Mouse (Mus musculus) layer of hippocampus, postnatal 25 days (tissue): ENCODE measurements around the gene Fam178b. TPM values are rescaled to one million over a fixed set of nuclear protein-coding genes. Genes with fewer than 3 reads are reported as not detected.

ENCODE experiments used
- DNase-seq, 2 experiments: peaks; one replicate each; pipeline ENCODE4 v3.0.0; 2022; ENCODE audit warnings: mixed read lengths in 2 of 2, low spot score in 1 of 2; ENCODE audit errors: extremely low spot score in 1 of 2
- total RNA-seq, 2 experiments: library from RNA; stranded (reverse); gene quantifications; 2 replicates each; pipeline ENCODE4 v1.2.3; 2021

Gene Fam178b
- total RNA-seq, 2 experiments from 2014 or later, result 0.34 TPM; not detected in 1

DNA sequence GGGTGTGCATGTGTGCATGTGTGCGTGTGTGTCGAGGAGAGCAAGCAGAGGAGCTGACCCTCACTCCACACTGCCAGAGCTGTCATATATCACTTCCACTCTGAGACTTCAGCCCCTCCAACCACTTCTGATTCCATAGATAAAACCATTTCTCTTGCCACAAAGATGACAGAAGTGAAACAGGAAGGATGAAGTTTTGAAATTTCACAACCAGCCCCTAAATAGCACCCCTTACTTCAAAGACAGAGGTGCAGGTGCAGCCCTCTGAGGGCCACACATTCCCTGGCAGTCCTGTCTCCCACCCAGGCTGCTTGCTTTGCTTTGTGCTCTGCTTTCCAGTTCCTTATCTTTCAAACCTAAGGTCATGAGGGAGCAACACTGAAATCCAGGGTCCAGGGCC lies 91.6 kb downstream of the Fam178b start:
- DNase-seq, result no peak

DNA sequence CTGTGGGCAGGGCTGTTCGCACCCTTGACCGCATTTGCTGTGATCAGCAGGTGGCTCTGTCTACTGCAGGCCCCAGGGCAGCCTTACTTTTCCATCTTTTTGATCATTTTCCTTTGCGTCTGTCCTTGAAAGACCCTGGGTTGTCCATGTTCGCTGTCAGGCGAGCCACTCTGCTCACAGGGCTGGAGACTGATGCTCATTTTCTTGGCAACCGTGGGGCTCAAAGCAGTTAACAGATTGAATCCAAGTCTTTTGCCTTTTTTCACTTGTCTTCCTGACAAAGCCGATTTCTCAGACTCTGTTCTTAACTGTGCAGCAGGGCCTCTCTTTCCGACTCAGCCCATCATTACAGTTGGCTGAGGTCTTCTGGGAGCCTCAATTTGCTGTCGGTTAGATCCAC lies 92.3 kb downstream of the Fam178b start:
- no peak for DNase-seq

DNA sequence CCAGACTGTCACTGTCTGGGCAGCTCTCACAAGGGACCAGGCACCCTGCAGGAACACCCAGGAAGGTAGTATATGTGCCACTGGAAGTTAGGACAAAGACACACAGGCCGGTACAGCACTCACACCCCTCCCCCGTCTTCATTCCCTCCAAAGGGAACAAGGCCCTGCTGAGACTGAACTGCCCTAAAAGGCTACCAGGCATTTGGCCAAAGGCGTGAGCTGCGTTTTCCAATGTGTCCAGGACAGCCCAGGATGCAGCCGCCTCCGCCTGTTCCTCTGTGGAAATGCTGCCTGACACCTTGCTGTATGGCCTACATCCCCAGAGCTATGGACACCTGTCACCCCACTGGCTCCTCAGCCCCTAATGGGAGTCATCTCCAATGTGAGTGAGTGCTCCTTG lies 93.5 kb downstream of the Fam178b start:
- DNase-seq, result no peak

DNA sequence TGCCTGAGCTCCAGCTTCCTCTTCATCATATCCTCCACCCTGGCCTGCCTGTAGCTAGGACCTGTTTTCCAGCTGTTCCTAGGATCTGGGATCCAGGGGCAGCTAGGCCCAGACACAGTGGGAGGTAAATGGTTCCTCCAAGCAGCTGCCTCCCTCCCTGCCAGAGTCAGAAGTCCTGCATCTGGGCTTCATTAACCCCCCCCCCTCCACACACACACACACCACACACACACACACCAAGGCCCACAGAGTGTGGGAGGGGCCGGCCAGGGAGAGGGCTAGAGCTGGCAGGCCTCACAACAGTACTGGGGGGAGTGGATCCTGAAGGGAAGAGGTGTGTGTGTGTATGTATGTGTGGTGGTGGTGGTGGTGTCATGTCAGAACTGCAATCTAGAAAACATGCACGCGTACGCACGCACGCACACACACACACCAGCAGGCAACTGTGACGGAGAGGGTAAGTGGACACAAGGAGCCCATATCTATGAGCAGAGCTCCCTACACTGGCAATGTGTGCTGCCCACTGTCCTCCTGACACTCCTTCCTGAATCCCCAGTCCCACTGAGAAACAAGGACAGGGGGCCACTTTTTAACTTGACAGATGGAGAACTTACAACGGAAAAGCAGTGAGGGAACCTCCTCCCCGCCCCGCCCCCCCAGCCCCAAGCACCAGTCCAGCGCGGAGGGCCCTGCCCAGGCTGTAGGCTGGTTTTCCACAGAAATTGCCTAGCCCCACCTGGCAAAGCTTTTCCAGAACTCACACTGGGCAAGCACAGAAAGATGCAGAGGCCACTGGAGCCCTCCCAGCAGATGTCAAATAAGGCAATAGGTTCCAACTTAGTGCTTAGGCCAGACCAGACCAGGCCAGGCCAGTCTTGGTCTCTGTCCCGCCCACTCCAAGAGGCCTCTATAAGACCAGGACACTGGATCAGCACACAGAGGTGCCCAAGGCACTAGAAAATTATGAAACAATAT lies 94.2 kb downstream of the Fam178b start:
- no peak for DNase-seq

DNA sequence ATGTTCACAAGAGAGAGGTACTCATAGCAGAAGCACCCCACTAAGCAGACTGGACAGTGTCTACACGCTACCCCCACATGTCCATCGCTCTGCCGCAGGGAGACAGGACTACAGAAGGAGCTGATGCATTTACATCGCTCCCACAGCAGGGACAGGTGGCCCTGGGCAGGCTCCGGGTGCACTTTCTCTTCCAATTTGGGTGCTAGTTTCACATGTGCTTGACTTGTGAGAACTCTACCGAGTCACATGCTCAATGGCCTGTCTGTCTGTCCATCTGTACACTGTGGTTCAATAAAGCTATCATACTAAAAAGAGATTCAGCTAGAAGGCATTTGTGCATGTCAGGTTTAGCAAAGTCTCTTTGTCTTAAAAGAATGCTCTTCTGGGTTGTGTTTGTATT lies 95.1 kb downstream of the Fam178b start:
- DNase-seq, result no peak

DNA sequence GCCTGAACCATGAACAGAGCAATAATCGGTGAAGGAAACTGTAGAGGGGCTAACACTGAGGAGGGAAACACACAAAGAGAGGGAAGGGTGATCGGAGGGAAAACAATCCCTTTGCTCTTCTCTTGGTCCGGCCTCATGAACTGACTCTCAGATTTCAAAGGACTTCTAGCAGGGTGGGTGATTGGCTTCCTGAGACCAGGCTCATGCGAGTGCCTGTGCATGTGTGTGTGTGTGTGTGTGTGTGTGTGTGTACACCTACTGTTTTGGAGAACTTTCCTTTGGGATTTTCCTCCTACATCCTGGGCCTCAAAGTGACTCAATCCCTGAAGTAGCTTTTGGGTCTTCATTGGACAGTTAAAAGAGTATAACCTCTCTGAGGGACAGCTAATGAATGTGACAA lies 96.7 kb downstream of the Fam178b start:
- DNase-seq, result no peak

DNA sequence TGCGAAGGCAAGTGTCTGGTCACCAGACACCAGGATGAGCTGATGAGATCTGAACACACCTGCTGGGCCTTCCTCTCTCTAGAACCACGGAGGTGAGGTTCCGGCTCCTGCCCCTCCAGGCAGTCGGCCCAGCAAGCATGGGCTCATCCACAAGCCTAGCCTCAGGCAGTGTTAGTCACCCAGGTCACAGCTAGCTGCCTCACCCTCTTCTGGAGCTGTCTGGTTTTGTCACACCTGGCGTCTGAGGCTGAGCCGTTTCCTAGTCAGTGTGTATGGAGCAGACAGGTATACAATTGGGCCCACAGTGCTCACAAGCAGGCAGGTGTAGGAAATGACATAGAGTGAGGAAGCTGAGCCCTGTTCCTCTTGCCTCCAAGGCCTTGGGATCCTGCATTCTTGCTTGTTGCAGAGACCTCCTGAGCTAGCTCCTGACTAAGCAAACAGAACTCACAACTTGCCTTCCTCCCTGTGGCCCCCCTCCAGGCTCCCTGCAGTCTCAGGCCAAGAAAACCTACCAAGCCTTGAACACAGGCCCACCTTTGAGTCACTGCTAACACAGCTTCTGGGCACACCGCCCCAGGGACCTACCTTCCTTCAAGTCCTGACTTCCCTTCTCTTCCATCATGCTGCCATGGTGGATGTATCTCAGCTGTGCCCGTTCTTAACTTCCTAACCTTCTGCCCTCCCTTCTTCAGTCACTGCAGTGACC lies 99.4 kb downstream of the Fam178b start:
- no peak for DNase-seq

DNA sequence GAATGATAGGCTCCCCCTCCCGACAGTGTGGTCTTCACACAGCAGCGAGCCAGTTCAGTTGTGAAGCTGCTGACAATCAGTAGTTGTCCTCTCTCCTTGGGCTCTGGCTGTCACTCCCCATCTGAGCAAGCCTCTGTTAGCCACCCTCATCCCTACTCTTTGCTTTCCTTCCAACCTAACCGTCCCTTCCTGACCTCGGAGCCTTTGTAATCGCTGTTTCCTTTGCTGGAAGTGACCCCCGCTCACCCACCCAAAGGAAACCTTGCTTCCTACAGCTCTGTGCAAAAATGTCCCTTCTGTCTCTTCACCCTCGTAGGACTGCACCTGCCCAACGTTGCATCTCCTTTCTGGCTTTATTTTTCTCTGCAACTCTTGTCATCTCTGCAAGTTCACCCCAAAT lies 100.8 kb downstream of the Fam178b start:
- no peak for DNase-seq

DNA sequence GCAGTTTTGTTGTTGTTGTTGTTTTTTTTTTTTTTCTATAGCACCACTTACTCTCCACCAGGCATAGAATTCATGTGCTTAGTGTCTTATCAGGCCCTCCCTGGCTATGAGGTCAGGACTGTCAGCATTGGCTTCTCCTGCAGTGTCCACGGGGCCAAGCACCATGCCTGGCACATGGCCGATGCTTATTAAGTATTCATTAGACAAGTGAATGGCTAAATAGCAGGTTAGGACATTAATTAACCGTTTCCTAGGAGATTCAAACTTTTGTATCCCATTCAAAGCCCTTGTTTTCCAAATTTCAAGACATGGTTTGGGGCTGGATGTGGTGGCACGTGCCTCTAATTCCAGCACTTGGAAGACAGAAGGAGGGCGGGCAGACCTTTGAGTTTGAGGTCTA lies 101.7 kb downstream of the Fam178b start:
- no peak for DNase-seq

DNA sequence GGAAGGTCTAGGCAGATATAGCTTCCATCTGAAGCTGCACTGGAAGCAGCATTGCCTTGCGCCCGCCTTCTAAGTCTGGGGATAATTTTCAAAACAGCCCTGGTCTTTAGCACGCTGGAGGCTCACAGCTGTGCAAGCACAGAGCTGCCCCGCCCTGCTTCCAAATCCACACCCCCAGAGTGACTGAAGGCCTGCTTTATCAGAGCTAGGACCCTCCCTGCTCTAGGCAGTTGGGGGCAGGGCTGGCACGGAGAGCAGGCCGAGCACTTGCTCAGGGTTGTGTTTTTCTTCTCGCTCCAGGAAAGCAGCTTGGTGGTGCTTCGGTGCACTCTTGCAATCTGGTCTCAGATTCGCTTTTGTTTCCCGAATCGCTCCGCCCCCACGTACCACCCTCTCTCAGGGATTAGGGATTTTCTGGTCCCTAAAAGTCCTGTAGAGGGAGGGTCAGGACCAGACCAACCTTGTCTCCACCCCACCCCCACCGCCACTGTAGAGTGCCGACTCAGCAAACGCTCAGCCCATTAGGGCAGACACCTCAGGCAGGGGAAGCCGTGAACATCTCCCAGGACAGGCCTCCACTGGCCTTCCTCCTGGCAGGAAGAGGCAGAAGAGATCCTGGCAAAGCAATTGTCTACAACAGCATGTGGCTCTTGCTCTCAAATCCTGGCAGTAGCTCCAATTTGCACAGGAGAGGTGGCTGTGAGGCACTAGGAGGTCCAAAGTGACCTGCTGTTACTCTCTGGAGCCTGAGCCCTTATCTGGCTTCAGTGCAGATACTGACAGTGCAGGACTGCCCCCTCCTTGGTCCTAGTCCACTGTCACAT lies 102.4 kb downstream of the Fam178b start:
- peak; percentile 36 to 39 for DNase-seq

DNA sequence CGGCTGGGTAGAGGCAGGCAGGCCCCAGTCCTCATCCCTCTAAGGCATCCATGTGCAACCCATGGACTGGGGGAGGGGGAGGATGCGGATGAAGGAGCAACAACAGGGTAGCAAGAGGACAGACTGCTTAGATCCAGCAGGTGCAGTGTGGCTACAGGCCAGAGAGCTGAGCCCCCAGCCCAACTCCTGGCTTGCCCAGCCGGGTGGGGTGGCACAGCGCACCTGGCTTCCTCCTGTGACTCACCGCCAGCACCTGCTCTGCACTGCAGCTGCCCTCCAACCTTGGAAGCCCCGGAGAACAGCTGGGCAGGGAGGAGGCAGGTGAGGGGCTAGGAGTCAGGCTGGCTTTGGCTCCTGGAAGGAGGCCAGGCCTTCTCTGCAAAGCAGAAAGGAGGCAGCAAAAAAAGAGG lies 103.0 kb downstream of the Fam178b start:
- DNase-seq, result no peak

DNA sequence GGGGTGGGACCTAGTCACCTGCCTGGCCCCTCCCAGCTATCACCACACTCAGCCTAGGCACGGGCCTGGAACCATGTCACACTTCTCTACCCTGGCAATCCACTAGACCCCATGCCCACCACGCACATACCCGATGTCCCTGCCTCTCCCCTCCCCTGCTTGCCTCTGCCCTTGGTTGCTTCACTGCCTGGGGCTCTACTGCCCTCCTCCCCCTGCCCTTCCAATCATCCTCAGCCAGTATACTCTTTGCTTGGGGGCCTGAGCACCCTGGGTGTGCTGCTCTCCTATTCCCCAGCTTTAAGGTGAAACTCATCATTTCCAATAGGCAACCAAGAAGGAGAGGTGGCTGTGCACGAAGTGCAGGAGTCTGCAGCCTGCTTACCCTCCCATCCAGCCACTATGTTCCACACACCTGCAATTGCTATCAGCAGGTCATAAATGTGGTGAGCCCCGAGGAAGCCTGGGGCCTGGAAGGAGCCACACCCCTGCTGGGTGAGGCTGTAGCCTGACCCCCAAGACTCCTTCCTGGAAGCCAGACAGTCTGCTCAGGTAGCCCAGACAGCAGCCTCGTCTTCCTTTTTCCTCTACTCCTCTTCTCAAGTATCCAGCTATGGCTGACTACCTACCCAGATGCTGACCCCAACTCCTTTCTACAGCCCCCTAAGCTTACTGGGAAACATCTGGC lies 105.8 kb downstream of the Fam178b start:
- DNase-seq, result no peak

DNA sequence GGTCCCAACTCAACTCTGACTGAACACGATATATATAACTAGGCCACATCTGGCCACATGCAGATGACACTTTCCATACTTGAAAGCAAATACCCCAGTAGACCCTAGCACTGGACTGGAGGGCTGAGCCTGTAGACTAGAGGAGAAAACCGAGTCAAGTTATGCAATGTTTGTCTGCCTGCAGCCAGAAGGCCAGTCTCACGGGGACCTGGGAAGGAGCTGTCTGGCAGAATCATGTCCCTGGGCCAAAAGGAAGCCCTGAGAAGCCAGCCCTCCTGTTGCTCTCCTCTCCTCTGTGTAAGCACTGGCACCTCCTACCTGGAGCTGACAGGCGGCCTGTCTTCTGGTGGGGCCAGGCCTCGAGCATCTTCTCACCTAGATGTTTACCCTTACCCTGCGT lies 107.6 kb downstream of the Fam178b start:
- DNase-seq, result no peak

DNA sequence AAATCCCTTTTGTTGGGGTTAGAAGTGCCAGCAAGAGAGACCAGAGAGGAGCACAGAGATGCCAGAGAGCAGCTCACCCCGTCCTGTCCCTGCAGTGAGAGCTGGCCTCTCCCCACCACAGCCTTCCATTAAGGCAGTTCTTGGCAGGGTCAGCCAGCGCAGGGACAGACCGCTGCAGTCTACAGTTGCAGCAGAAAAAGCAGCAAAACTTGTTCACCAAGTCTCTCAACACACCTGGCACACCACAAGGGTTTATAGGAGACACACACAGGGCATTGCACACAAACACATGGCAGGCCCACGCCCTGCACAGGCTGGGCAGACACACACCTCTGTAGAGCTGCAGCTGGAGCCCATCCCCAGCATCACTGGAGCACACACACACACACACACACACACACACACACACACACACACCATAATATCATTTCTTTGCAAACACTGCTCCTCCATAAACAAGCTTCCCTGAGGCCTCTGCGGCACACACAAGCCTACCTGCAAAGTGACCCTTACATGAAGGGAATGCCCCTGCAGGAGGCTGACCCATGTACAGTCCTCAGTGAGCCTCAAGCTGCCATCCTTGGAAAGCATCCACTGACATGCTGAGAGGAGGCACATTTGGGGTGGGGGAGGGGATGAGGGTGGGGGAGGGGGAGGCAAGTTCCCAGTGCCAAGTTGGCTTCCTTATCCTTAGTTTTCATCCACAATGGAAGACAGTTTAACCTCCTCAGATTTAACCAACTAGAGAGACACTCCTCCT lies 108.6 kb downstream of the Fam178b start:
- no peak for DNase-seq

DNA sequence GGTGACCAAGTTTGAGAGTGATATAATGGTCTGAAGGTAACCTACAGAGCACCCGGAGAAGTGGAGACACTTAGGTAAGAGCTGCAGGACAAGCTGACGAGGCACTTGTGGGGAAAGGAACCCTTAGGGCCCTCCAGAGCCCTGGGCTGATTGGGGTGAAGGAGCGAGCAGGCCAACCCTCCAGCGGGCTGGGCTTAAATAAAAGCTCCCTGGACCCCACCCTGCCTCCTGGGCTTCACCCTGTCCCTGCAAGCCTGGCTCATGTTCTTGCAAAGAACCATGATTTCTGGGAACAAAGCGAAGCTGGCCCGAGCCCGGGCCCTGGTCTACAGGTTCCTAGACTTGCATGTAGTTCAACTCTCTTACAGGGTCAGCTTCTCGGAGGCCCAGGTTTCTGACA lies 109.5 kb downstream of the Fam178b start:
- no peak for DNase-seq

DNA sequence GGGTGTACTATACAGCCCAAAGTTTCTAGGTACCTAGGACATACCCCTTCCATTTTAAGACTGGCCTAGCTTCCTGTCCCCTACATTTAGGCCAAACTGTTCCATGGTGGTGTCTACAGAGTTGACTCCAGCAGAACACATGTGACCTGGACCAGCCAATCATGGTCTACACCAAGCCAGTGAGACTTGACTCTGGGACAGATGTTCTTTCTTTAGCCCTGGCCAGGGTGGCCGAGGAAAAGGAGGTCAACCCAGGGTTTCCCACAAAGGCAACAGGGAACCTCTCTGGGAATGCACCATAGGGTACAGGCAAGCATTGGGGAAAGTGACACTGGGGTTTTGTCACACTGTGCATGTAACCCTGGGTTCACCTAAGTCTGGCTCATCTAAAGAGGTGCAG lies 110.3 kb downstream of the Fam178b start:
- DNase-seq, result no peak

DNA sequence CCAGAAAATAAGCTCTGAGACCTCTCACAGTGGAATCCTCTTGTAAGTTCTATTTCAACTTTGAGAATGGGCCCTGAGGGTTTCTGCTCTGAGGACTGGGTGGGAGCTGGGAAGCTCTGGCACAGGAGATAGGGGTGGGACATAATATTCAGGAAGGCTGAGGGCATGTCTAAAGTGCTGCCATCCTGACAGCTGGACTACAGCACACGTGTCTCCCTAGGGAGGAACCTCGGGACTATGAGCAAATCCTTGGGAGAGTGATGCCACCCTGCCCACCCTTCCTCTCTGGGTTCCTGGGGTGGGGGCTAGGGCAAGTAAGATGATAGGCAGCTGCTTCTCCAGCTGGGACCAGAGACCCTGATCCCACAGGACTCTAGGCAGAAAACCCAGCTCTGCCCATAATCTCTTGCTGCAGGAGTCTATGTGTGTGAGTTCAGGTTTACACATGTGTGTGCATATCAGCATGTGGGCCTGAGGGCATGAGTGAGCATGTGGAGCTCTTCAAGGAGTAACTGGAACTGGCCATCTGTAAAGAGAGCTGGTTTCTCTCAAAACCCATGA lies 110.8 kb downstream of the Fam178b start:
- no peak for DNase-seq

DNA sequence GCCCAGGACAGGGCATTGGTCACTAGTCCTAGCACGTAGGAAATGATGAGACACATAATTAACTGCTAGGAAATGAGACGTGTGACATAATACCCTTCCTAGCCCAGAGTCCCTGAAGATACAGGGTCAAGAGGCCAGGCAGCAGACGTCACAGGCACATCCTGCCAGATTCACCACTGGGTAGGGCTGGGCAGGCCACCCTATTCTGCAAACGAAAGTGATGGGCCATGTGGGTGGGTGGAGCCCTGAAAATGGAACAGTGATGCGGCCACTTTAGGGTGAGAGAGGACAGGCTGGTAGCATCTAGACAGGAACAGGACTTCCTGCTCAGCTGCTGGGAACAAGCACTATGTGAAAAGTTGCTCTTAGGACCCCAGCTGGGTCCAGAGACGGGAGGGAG lies 111.4 kb downstream of the Fam178b start:
- no peak for DNase-seq

DNA sequence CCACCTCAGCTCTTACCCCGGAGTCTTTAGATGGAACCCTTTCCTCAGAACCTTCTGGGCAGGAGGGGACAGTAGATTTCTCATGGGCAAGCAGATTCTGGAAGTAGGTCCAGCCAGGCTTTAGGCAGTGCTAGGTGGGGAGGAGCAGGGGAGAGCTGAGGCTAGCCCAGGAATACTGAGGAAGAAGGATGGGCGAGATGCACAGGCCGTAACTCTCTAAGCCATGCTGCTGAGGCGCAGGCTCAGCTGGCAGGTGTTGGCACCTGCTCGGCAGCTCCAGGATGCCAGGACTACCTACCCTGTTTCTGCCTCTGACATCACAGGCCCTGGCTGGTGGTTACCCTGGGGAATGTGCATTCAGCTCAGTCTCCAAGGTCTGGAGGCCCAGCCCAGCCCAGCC lies 112.7 kb downstream of the Fam178b start:
- DNase-seq, result no peak
